Mouse (Mus musculus) heart, embryonic 14.5 days (tissue): ENCODE measurements around the gene Adprhl1. TPM values are rescaled to one million over a fixed set of nuclear protein-coding genes. Genes with fewer than 3 reads are reported as not detected.

Source experiments
- ATAC-seq: fragments of 200-750 bp; cut with Nextera tagmentation; 2 replicates; pipeline ENCODE4 v1.8.0; 2017; ENCODE audit warnings: low read depth, moderate TSS enrichment; ENCODE audit not compliant: insufficient number of reproducible peaks, insufficient read depth, low FRiP score
- H3K27ac ChIP-seq, 2 experiments: fragments of 200-500 bp in 1 of 2; fragments of 300-500 bp in 1 of 2; sonication (generic) in 1 of 2; replicated peaks in 1 of 2; 2 replicates each; pipeline ENCODE4 v1.5.1; 2012 to 2014; ENCODE audit warnings: low read depth in 2 of 2, low read length in 2 of 2, control low read depth in 1 of 2, mild to moderate bottlenecking in 1 of 2, mixed read lengths in 1 of 2; ENCODE audit not compliant: control insufficient read depth in 1 of 2, insufficient read depth in 1 of 2
- H3K27me3 ChIP-seq: fragments of 300-500 bp; sonication (generic); 2 replicates; pipeline ENCODE4 v1.6.1; 2014; ENCODE audit warnings: mild to moderate bottlenecking, low read length, control low read depth; ENCODE audit not compliant: control insufficient read depth, insufficient read depth
- H3K36me3 ChIP-seq: fragments of 300-500 bp; sonication (generic); 2 replicates; pipeline ENCODE4 v1.6.1; 2014; ENCODE audit warnings: mild to moderate bottlenecking, control low read depth, low read length, mixed read lengths; ENCODE audit not compliant: control insufficient read depth, insufficient read depth
- H3K4me1 ChIP-seq, 2 experiments: fragments of 200-500 bp in 1 of 2; fragments of 300-500 bp in 1 of 2; sonication (generic) in 1 of 2; 2 replicates each; pipeline ENCODE4 v1.6.1; 2012 to 2014; ENCODE audit warnings: low read length in 2 of 2, control low read depth in 1 of 2, mixed read lengths in 1 of 2; ENCODE audit not compliant: control insufficient read depth in 2 of 2, insufficient read depth in 2 of 2
- H3K4me2 ChIP-seq: fragments of 300-500 bp; sonication (generic); 2 replicates; pipeline ENCODE4 v1.6.1; 2014; ENCODE audit warnings: mild to moderate bottlenecking, low read length
- H3K4me3 ChIP-seq, 2 experiments: fragments of 200-500 bp in 1 of 2; fragments of 300-500 bp in 1 of 2; sonication (generic) in 1 of 2; 2 replicates each; pipeline ENCODE4 v1.5.1; 2012 to 2014; ENCODE audit warnings: low read length in 2 of 2, mild to moderate bottlenecking in 2 of 2, control low read depth in 1 of 2, low read depth in 1 of 2, moderate library complexity in 1 of 2; ENCODE audit not compliant: control insufficient read depth in 1 of 2, insufficient read depth in 1 of 2
- H3K9ac ChIP-seq: fragments of 300-500 bp; sonication (generic); 2 replicates; pipeline ENCODE4 v1.6.1; 2014; ENCODE audit warnings: mild to moderate bottlenecking, low read length
- H3K9me3 ChIP-seq: fragments of 300-500 bp; sonication (generic); 2 replicates; pipeline ENCODE4 v1.6.1; 2016; ENCODE audit warnings: low read length, control low read depth; ENCODE audit not compliant: control insufficient read depth
- WGBS: fragments of 180-500 bp; shearing (Covaris S2); extraction: QIAGEN DNeasy Blood & Tissue Kit; methylation state at CpG from one replicate; pipeline ENCODE4 v1.1.7; 2014; 5-methylcytosine and 5-hydroxymethylcytosine counted together
- polyA plus RNA-seq: library from polyadenylated mRNA; unstranded; fragments of >200 nt; fragmentation: Nextera tagmentation; extraction: Ambion mirVana; gene quantifications from 2 replicates; pipeline ENCODE4 v1.2.1, GENCODE M21; 2014

The Adprhl1 gene
- polyA plus RNA-seq, 1 experiment from 2014 or later: 239 TPM

GRCm38 (mm10) chr8:13216386-13216785 lies 37.6 kb downstream of the Adprhl1 start:
- ATAC-seq: no peak
- WGBS: 63% methylated on average over 8 of the region's 8 CpGs
- no peaks in the 10 kb centered on the region for H3K9me3 ChIP-seq
- H3K36me3 ChIP-seq: peaks cover 21% of the 10 kb centered on the region
- H3K4me3 ChIP-seq: no peak overlapping the region
- H3K4me2 ChIP-seq: no peak overlapping the region
- 0 out of 2 replicates have a peak overlapping the region, but pooled peaks have one; percentile 34 for H3K9ac ChIP-seq
- H3K27ac ChIP-seq: peak overlapping the region; percentile 46 to 65
- H3K27me3 ChIP-seq: no peaks in the 10 kb centered on the region
- peaks cover 22 to 28% of the 10 kb centered on the region in 2 experiments for H3K4me1 ChIP-seq

GRCm38 (mm10) chr8:13213479-13214268 lies 40.3 kb downstream of the Adprhl1 start:
- peaks cover 38 to 50% of the 10 kb centered on the region in 2 experiments for H3K4me1 ChIP-seq
- no peaks in the 10 kb centered on the region for H3K27me3 ChIP-seq
- peak overlapping the region; percentile 31; the same call in 1 of the 2 replicates for H3K9ac ChIP-seq
- H3K27ac ChIP-seq: peak overlapping the region; percentile 33 to 37
- peak; percentile 25 for ATAC-seq
- 21% methylated on average over 10 of the region's 10 CpGs for WGBS
- H3K36me3 ChIP-seq: no peaks in the 10 kb centered on the region
- no peaks in the 10 kb centered on the region for H3K9me3 ChIP-seq
- no peak overlapping the region for H3K4me3 ChIP-seq
- peak overlapping the region; percentile 49 for H3K4me2 ChIP-seq

- ATAC-seq: peak; percentile 61
- Histone ChIP-seq H3K27ac (peak overlapping the region; percentile 92 to 94), H3K36me3 (no peaks in the 10 kb centered on the region), H3K9ac (peak overlapping the region; percentile 42), H3K4me1 (peaks cover 32 to 42% of the 10 kb centered on the region in 2 experiments), H3K4me2 (peak overlapping the region; percentile 49), H3K9me3 (no peaks in the 10 kb centered on the region), H3K4me3 (no peak overlapping the region), H3K27me3 (no peaks in the 10 kb centered on the region)
- 23% methylated on average over 1 of the region's 1 CpGs for WGBS
Measured at GRCm38 (mm10) chr8:13209770-13210169, 44.2 kb downstream of the Adprhl1 start.

- ATAC-seq: no peak
- Histone ChIP-seq H3K36me3 (no peaks in the 10 kb centered on the region), H3K4me1 (peaks cover 29 to 37% of the 10 kb centered on the region in 2 experiments), H3K9me3 (no peaks in the 10 kb centered on the region), H3K27me3 (no peaks in the 10 kb centered on the region), H3K4me2 (peak overlapping the region; percentile 49), H3K27ac (peak overlapping the region; percentile 92 to 94), H3K9ac (0 out of 2 replicates have a peak overlapping the region, but pooled peaks have one; percentile 42), H3K4me3 (no peak overlapping the region)
- WGBS: 33% methylated on average over 6 of the region's 6 CpGs
Measured at GRCm38 (mm10) chr8:13208627-13209355, 45.2 kb downstream of the Adprhl1 start.

- Histone ChIP-seq H3K9me3 (no peaks in the 10 kb centered on the region), H3K9ac (no peak overlapping the region), H3K4me1 (peaks cover 22 to 31% of the 10 kb centered on the region in 2 experiments), H3K4me3 (no peak overlapping the region), H3K36me3 (no peaks in the 10 kb centered on the region), H3K27me3 (peaks cover 5% of the 10 kb centered on the region; the same call in 1 of the 2 replicates), H3K4me2 (no peak overlapping the region), H3K27ac (no peak overlapping the region)
- no peak for ATAC-seq
- WGBS: 50% methylated on average over 5 of the region's 5 CpGs
Measured at GRCm38 (mm10) chr8:13206290-13206689, 47.7 kb downstream of the Adprhl1 start.

- Histone ChIP-seq H3K9ac (no peak overlapping the region), H3K27me3 (peaks cover 5% of the 10 kb centered on the region; the same call in 1 of the 2 replicates), H3K4me2 (no peak overlapping the region), H3K9me3 (no peaks in the 10 kb centered on the region), H3K36me3 (no peaks in the 10 kb centered on the region), H3K4me3 (no peak overlapping the region), H3K4me1 (peaks cover 15 to 21% of the 10 kb centered on the region in 2 experiments), H3K27ac (no peak overlapping the region)
- 87% methylated on average over 5 of the region's 5 CpGs for WGBS
- ATAC-seq: no peak
Measured at GRCm38 (mm10) chr8:13205311-13205710, 48.7 kb downstream of the Adprhl1 start.

GRCm38 (mm10) chr8:13204371-13205140 lies 49.4 kb downstream of the Adprhl1 start:
- H3K9ac ChIP-seq: no peak overlapping the region
- no peak overlapping the region for H3K4me3 ChIP-seq
- H3K27me3 ChIP-seq: peaks cover 9% of the 10 kb centered on the region
- no peaks in the 10 kb centered on the region for H3K9me3 ChIP-seq
- H3K27ac ChIP-seq: no peak overlapping the region
- no peak overlapping the region for H3K4me2 ChIP-seq
- no peaks in the 10 kb centered on the region for H3K36me3 ChIP-seq
- 63% methylated on average over 12 of the region's 12 CpGs for WGBS
- no peak for ATAC-seq
- H3K4me1 ChIP-seq: peaks cover 14 to 18% of the 10 kb centered on the region in 2 experiments
